In the genomic region with DNA sequence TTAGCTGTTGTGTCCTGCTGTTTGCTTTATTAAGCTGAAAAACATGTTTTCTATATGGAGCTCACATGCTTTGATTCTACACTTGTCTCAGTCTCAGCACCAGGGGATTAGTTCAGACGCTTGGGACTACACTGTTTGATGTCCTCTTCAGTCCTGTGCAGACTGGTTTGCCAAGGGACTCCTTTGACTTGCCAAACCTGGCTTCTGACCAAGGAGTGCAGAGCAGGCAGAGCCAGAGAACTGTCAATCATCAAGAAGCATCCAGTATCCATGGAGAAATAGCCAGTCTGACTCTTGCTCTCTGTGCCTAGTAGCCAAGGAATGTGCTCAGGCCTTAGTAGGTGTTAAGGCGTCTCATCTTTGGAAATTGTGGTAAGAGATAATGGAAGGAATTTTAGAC, we compare ENCODE assay signal across 8 mouse cellular contexts.
DNase-seq lines count a peak whose midpoint lies in the region; ATAC-seq and TF ChIP-seq lines count a peak whose summit lies in the region.

No protein-coding gene starts in this region.

- no peak for TF ChIP-seq CTCF in stomach, postnatal 0 days (IDR thresholded peaks at IDR 0.05; ENCODE audit: low read depth)

- DNase-seq in hindbrain, embryonic 10.5 days (ENCODE audit: low spot score) = no peak
- DNase-seq in retina, postnatal 1 day = peak; percentile 11
- DNase-seq in retina, embryonic 14.5 days (ENCODE audit: low spot score) = no peak
- DNase-seq in fibroblast of lung, adult 2 months (ENCODE audit: low read depth) = peak; percentile 61
- DNase-seq in skeletal muscle tissue, adult 2 months (ENCODE audit: low read depth, low spot score) = peak; percentile 25
- no peak for DNase-seq in stomach, postnatal 0 days (ENCODE audit: low spot score)
- DNase-seq in thymus, postnatal 25 days = no peak

- H3K4me2 ChIP-seq in hindbrain, embryonic 13.5 days = no peak overlapping the region
- H3K4me2 ChIP-seq in stomach, postnatal 0 days (replicated peaks; ENCODE audit: low read depth) = no peak overlapping the region

- 69% methylated on average over 2 of the region's 2 CpGs for WGBS in hindbrain, embryonic 13.5 days
- 82% methylated on average over 2 of the region's 2 CpGs for WGBS in hindbrain, embryonic 10.5 days
- 42% methylated on average over 2 of the region's 2 CpGs for WGBS in stomach, postnatal 0 days

- H3K9ac ChIP-seq in hindbrain, embryonic 13.5 days = no peak overlapping the region
- H3K9ac ChIP-seq in stomach, postnatal 0 days (ENCODE audit: low read length) = no peak overlapping the region

- no peaks in the 10 kb centered on the region for H3K9me3 ChIP-seq in hindbrain, embryonic 13.5 days
- no peaks in the 10 kb centered on the region for H3K9me3 ChIP-seq in hindbrain, embryonic 10.5 days
- no peaks in the 10 kb centered on the region for H3K9me3 ChIP-seq in stomach, postnatal 0 days (ENCODE audit: control insufficient read depth, low read length)

- H3K27me3 ChIP-seq in hindbrain, embryonic 13.5 days = no peaks in the 10 kb centered on the region
- H3K27me3 ChIP-seq in hindbrain, embryonic 10.5 days (ENCODE audit: insufficient read depth, poor library complexity, severe bottlenecking) = no peaks in the 10 kb centered on the region
- H3K27me3 ChIP-seq in stomach, postnatal 0 days (ENCODE audit: control insufficient read depth, insufficient read depth, low read length) = no peaks in the 10 kb centered on the region

- no peak for TF ChIP-seq EP300 in stomach, postnatal 0 days (optimal IDR thresholded peaks at IDR 0.05)

- ATAC-seq in hindbrain, embryonic 13.5 days (ENCODE audit: low FRiP score) = peak; percentile 88
- ATAC-seq in stomach, postnatal 0 days (ENCODE audit: low FRiP score, low TSS enrichment) = no peak

- H3K4me1 ChIP-seq in hindbrain, embryonic 13.5 days (replicated peaks) = no peaks in the 10 kb centered on the region
- H3K4me1 ChIP-seq in hindbrain, embryonic 10.5 days (replicated peaks) = no peaks in the 10 kb centered on the region
- no peaks in the 10 kb centered on the region for H3K4me1 ChIP-seq in stomach, postnatal 0 days (replicated peaks; ENCODE audit: control insufficient read depth, insufficient read depth)

- no peak overlapping the region for H3K4me3 ChIP-seq in hindbrain, embryonic 13.5 days
- no peak overlapping the region for H3K4me3 ChIP-seq in hindbrain, embryonic 10.5 days
- no peak overlapping the region for H3K4me3 ChIP-seq in stomach, postnatal 0 days (ENCODE audit: low read depth, low read length)

- no peaks in the 10 kb centered on the region for H3K36me3 ChIP-seq in hindbrain, embryonic 13.5 days
- no peaks in the 10 kb centered on the region for H3K36me3 ChIP-seq in hindbrain, embryonic 10.5 days
- H3K36me3 ChIP-seq in stomach, postnatal 0 days (ENCODE audit: control insufficient read depth, insufficient read depth, low read length) = no peaks in the 10 kb centered on the region

- H3K27ac ChIP-seq in hindbrain, embryonic 13.5 days = no peak overlapping the region
- H3K27ac ChIP-seq in hindbrain, embryonic 10.5 days = no peak overlapping the region
- H3K27ac ChIP-seq in stomach, postnatal 0 days (replicated peaks) = no peak overlapping the region

Comparison
In these comparisons a context has a peak if more than half of its experiments do, and no peak if none do; other contexts are left out.
1. DNase-seq: peak in retina, postnatal 1 day (single experiment), fibroblast of lung, adult 2 months (single experiment) and skeletal muscle tissue, adult 2 months (single experiment); none in hindbrain, embryonic 10.5 days (single experiment), retina, embryonic 14.5 days (single experiment), stomach, postnatal 0 days (single experiment) and thymus, postnatal 25 days (single experiment).